Mouse (Mus musculus): ENCODE results near the gene Gm35315.
A peak's percentile ranks its signal among the peaks of the same experiment; 100 is the strongest.
"Not testable (repeated sequence)": the region's sequence is repeated elsewhere in the genome, so short reads cannot be mapped to it uniquely, and the experiment has no call there.

The Gm35315 gene

GRCm38 (mm10) chr5:110094030-110094846 lies at the start of gene Gm35315:
Gene Gm35315 (minus strand): TSS chr5:110094420.
- DNase-seq (ENCODE audit: low read depth, low spot score): peak; percentile 91

GRCm38 (mm10) chr5:110143007-110143406 lies 48.8 kb upstream of the Gm35315 start:
- DNase-seq (ENCODE audit: low read depth, low spot score): peak; percentile 13

- no peak for DNase-seq (ENCODE audit: low read depth, low spot score)
Observed at GRCm38 (mm10) chr5:110142309-110142708, 48.1 kb upstream of the Gm35315 start.

- DNase-seq (ENCODE audit: low read depth, low spot score): no peak
Observed at GRCm38 (mm10) chr5:110140424-110140823, 46.2 kb upstream of the Gm35315 start.

- DNase-seq (ENCODE audit: low read depth, low spot score): no peak
Observed at GRCm38 (mm10) chr5:110139325-110139724, 45.1 kb upstream of the Gm35315 start.

GRCm38 (mm10) chr5:110137816-110138215 lies 43.6 kb upstream of the Gm35315 start:
- DNase-seq (ENCODE audit: low read depth, low spot score): no peak

- DNase-seq (ENCODE audit: low read depth, low spot score): no peak
Observed at GRCm38 (mm10) chr5:110136087-110136464, 41.9 kb upstream of the Gm35315 start.

GRCm38 (mm10) chr5:110135293-110136086 lies 41.3 kb upstream of the Gm35315 start, which contains the start of gene Chfr:
Gene Chfr (plus strand): TSS chr5:110135842.
- peak; percentile 99 for DNase-seq (ENCODE audit: low read depth, low spot score)

- not testable (repeated sequence) for DNase-seq (ENCODE audit: low read depth, low spot score)
Observed at GRCm38 (mm10) chr5:110122380-110122779, 28.2 kb upstream of the Gm35315 start.

GRCm38 (mm10) chr5:110109991-110110441 lies 15.8 kb upstream of the Gm35315 start, which contains the start of gene Zfp605:
Gene Zfp605 (plus strand): TSS chr5:110110092.
- DNase-seq (ENCODE audit: low read depth, low spot score): peak; percentile 84

- DNase-seq (ENCODE audit: low read depth, low spot score): no peak
Observed at GRCm38 (mm10) chr5:110108305-110108628, 14.0 kb upstream of the Gm35315 start.

GRCm38 (mm10) chr5:110107581-110108304 lies 13.5 kb upstream of the Gm35315 start, which contains the start of gene Gtpbp6:
Gene Gtpbp6 (minus strand): TSS chr5:110108197.
- peak; percentile 97 for DNase-seq (ENCODE audit: low read depth, low spot score)

- peak; percentile 19 for DNase-seq (ENCODE audit: low read depth, low spot score)
Observed at GRCm38 (mm10) chr5:110106901-110107564, 12.8 kb upstream of the Gm35315 start.

GRCm38 (mm10) chr5:110106140-110106871 lies 12.1 kb upstream of the Gm35315 start:
- DNase-seq (ENCODE audit: low read depth, low spot score): peak; percentile 23

- DNase-seq (ENCODE audit: low read depth, low spot score): no peak
Observed at GRCm38 (mm10) chr5:110104616-110105380, 10.6 kb upstream of the Gm35315 start.

- no peak for DNase-seq (ENCODE audit: low read depth, low spot score)
Observed at GRCm38 (mm10) chr5:110103901-110104615, 9.8 kb upstream of the Gm35315 start.

- DNase-seq (ENCODE audit: low read depth, low spot score): no peak
Observed at GRCm38 (mm10) chr5:110102853-110103625, 8.8 kb upstream of the Gm35315 start.

- DNase-seq (ENCODE audit: low read depth, low spot score): no peak
Observed at GRCm38 (mm10) chr5:110102429-110102828, 8.2 kb upstream of the Gm35315 start.

Data from CD4-positive helper T cell, adult 2 months (primary cell).